Mouse (Mus musculus) hindbrain, embryonic 10.5 days (tissue): Measurements from ENCODE around the gene Stat4. TPM values are rescaled to one million over a fixed set of nuclear protein-coding genes. Genes with fewer than 3 reads are reported as not detected.

ENCODE experiments used
- DNase-seq: peaks from one replicate; pipeline ENCODE4 v3.0.0-alpha.2; 2017; ENCODE audit warnings: low spot score
- H3K27ac ChIP-seq: fragments of 300-500 bp; sonication (generic); 2 replicates; pipeline ENCODE4 v1.5.1; 2016; ENCODE audit warnings: mild to moderate bottlenecking, moderate library complexity
- H3K27me3 ChIP-seq: fragments of 300-500 bp; sonication (generic); 2 replicates; pipeline ENCODE4 v1.6.1; 2016; ENCODE audit warnings: mild to moderate bottlenecking; ENCODE audit not compliant: poor library complexity, insufficient read depth, severe bottlenecking
- H3K36me3 ChIP-seq: fragments of 300-500 bp; sonication (generic); 2 replicates; pipeline ENCODE4 v1.6.1; 2016; ENCODE audit warnings: mild to moderate bottlenecking, moderate library complexity
- H3K4me1 ChIP-seq: fragments of 300-500 bp; sonication (generic); replicated peaks from 2 replicates; pipeline ENCODE4 v1.6.1; 2016; ENCODE audit warnings: mild to moderate bottlenecking
- H3K4me3 ChIP-seq: fragments of 300-500 bp; sonication (generic); 2 replicates; pipeline ENCODE4 v1.5.1; 2016; ENCODE audit warnings: mild to moderate bottlenecking, moderate library complexity
- H3K9me3 ChIP-seq: fragments of 300-500 bp; sonication (generic); 2 replicates; pipeline ENCODE4 v1.6.1; 2016; ENCODE audit warnings: mild to moderate bottlenecking, moderate library complexity
- WGBS: fragments of 180-500 bp; shearing (Covaris S2); methylation state at CpG from one replicate; pipeline ENCODE4 v1.1.7; 2016; 5-methylcytosine and 5-hydroxymethylcytosine counted together
- polyA plus RNA-seq: library from polyadenylated mRNA; unstranded; fragments of >200 nt; fragmentation: Nextera tagmentation; extraction: Ambion mirVana; gene quantifications from 2 replicates; pipeline ENCODE4 v1.2.1, GENCODE M21; 2016

The Stat4 gene
- polyA plus RNA-seq, 1 experiment from 2014 or later, result 1.3 TPM

DNA sequence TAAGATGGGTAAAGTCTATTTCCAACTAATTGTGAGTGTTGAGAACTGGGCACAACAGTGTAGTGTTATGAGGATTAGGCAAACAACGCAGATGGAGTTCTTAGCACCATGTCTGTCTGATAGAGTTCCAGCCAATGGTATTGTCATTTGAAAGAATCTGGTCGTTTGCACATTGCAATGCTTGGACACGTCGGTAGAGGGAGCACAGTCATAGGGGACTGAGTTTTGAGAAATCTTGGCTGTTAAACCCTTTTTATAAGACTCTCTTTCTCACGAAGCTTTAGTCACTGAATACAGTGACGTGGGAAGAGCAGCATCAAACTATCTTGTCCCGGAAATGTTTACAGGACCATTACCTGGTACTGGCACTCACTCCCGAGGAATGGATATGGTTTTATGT is 17.1 kb downstream of the Stat4 start:
- 36% methylated on average over 8 of the region's 8 CpGs for WGBS
- Histone ChIP-seq H3K36me3 (no peaks in the 10 kb centered on the region), H3K9me3 (no peaks in the 10 kb centered on the region), H3K4me1 (peaks cover 10% of the 10 kb centered on the region), H3K27ac (no peak overlapping the region), H3K27me3 (peaks cover 13% of the 10 kb centered on the region), H3K4me3 (no peak overlapping the region)
- peak; percentile 66 for DNase-seq

GRCm38 (mm10) chr1:52008443-52008842 is 21.5 kb downstream of the Stat4 start:
- DNase-seq, result peak; percentile 4
- 4% methylated on average over 11 of the region's 11 CpGs for WGBS
- Histone ChIP-seq H3K36me3 (no peaks in the 10 kb centered on the region), H3K4me1 (peaks cover 11% of the 10 kb centered on the region), H3K27me3 (peaks cover 15% of the 10 kb centered on the region), H3K9me3 (no peaks in the 10 kb centered on the region), H3K4me3 (peak overlapping the region; percentile 48), H3K27ac (no peak overlapping the region)

DNA sequence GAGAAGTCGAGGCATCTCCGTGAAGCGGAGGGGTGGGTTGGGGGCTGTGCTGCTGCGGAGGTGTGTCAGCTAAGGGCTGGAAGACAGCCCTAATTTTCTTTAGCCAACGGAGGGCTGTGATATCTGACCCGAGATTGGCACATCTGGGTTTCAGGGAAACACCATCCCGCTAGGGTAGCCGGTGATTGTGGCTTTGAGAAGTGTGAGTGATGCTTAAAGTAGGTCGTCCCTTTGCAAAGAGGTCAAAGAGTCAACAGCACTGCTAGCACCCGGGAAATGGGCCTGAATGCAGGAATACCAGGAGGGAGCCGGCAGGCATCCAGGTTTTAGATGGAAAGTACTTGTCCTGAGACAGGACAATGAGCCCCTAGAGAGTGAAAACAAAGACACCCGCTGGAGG is 22.0 kb downstream of the Stat4 start:
- under 1% methylated on average over 12 of the region's 12 CpGs for WGBS

DNA sequence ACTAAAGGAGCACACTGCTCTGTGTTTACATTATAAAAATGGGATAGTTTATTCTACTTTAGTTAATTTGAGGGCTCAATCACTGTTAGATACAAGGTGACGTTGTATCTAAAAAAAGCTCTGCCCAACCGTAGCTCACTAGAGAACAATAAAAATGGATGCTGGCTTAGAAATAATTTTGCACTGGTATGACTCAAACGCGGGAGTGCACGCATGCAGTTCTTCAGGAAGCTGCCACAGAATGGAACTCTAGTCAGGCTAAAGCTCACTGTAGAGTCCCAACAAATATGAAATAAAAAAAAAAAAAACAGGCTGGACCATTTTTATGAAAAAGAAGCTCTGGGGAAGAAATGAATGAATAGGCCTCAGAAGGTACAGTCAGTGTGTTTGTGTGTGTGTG is 23.8 kb downstream of the Stat4 start:
- no peak overlapping the region for H3K27ac ChIP-seq
- H3K9me3 ChIP-seq, result no peaks in the 10 kb centered on the region
- no peak for DNase-seq
- no peaks in the 10 kb centered on the region for H3K36me3 ChIP-seq
- peaks cover 11% of the 10 kb centered on the region for H3K4me1 ChIP-seq
- no peak overlapping the region for H3K4me3 ChIP-seq
- peaks cover 15% of the 10 kb centered on the region for H3K27me3 ChIP-seq
- WGBS, result 96% methylated on average over 5 of the region's 5 CpGs

More for the DNA sequence above, 22.0 kb downstream of the Stat4 start:
- no peaks in the 10 kb centered on the region for H3K9me3 ChIP-seq
- peak overlapping the region; percentile 48 for H3K4me3 ChIP-seq
- no peaks in the 10 kb centered on the region for H3K36me3 ChIP-seq
- peaks cover 11% of the 10 kb centered on the region for H3K4me1 ChIP-seq
- DNase-seq, result peak; percentile 6
- H3K27ac ChIP-seq, result no peak overlapping the region
- H3K27me3 ChIP-seq, result peaks cover 15% of the 10 kb centered on the region

DNA sequence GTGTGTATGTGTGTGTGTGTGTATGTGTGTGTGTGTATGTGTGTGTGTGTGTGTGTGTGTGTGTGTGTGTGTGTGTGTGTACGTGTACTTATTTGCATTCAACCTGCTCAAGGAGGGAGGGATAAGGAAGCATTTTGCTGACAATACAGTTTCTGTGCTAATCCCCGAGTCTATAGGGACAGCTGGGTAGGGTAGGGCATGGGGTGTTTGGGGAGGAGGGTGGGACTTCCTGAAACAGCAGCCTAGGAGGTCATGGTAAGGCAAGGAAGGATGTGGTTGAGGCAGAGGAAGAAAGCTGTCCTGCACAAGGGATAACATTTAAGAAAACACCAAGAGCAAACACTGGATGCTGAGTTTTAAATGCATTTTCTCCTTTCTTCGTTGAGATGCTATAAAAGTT is 24.3 kb downstream of the Stat4 start:
- no peaks in the 10 kb centered on the region for H3K36me3 ChIP-seq

GRCm38 (mm10) chr1:52012231-52012630 is 25.3 kb downstream of the Stat4 start:
- no peak for DNase-seq
- Histone ChIP-seq H3K27me3 (peaks cover 15% of the 10 kb centered on the region), H3K9me3 (no peaks in the 10 kb centered on the region), H3K36me3 (no peaks in the 10 kb centered on the region), H3K4me1 (peaks cover 11% of the 10 kb centered on the region), H3K4me3 (no peak overlapping the region), H3K27ac (no peak overlapping the region)

More for the DNA sequence above, 24.3 kb downstream of the Stat4 start:
- no peak overlapping the region for H3K27ac ChIP-seq
- peaks cover 11% of the 10 kb centered on the region for H3K4me1 ChIP-seq
- H3K9me3 ChIP-seq, result no peaks in the 10 kb centered on the region
- DNase-seq, result no peak
- H3K4me3 ChIP-seq, result no peak overlapping the region
- WGBS, result 80% methylated on average over 3 of the region's 3 CpGs
- peaks cover 15% of the 10 kb centered on the region for H3K27me3 ChIP-seq

- Histone ChIP-seq H3K4me1 (peaks cover 11% of the 10 kb centered on the region), H3K36me3 (no peaks in the 10 kb centered on the region), H3K27ac (no peak overlapping the region), H3K27me3 (peaks cover 12% of the 10 kb centered on the region), H3K9me3 (no peaks in the 10 kb centered on the region), H3K4me3 (no peak overlapping the region)
- WGBS, result 88% methylated on average over 7 of the region's 7 CpGs
- no peak for DNase-seq
These were observed 25.8 kb downstream of the Stat4 start for GRCm38 (mm10) chr1:52012757-52013156.

GRCm38 (mm10) chr1:52019621-52020020 is 32.7 kb downstream of the Stat4 start:
- DNase-seq, result no peak
- Histone ChIP-seq H3K36me3 (no peaks in the 10 kb centered on the region), H3K27ac (no peak overlapping the region), H3K9me3 (no peaks in the 10 kb centered on the region), H3K27me3 (no peaks in the 10 kb centered on the region), H3K4me3 (no peak overlapping the region), H3K4me1 (no peaks in the 10 kb centered on the region)
- 75% methylated on average over 4 of the region's 4 CpGs for WGBS

- no peaks in the 10 kb centered on the region for H3K36me3 ChIP-seq
- no peak overlapping the region for H3K4me3 ChIP-seq
- no peak overlapping the region for H3K27ac ChIP-seq
- no peaks in the 10 kb centered on the region for H3K4me1 ChIP-seq
- H3K9me3 ChIP-seq, result no peaks in the 10 kb centered on the region
- no peak for DNase-seq
- no peaks in the 10 kb centered on the region for H3K27me3 ChIP-seq
- WGBS, result 87% methylated on average over 4 of the region's 4 CpGs
These were observed 35.2 kb downstream of the Stat4 start for GRCm38 (mm10) chr1:52021936-52022725.

- DNase-seq, result no peak
- WGBS, result 90% methylated on average over 5 of the region's 5 CpGs
- H3K27ac ChIP-seq, result no peak overlapping the region
- no peaks in the 10 kb centered on the region for H3K4me1 ChIP-seq
- H3K9me3 ChIP-seq, result no peaks in the 10 kb centered on the region
- no peak overlapping the region for H3K4me3 ChIP-seq
- H3K27me3 ChIP-seq, result no peaks in the 10 kb centered on the region
- H3K36me3 ChIP-seq, result no peaks in the 10 kb centered on the region
These were observed 41.7 kb downstream of the Stat4 start for GRCm38 (mm10) chr1:52028686-52029085.

- no peak overlapping the region for H3K27ac ChIP-seq
- no peaks in the 10 kb centered on the region for H3K9me3 ChIP-seq
- 90% methylated on average over 12 of the region's 12 CpGs for WGBS
- H3K27me3 ChIP-seq, result no peaks in the 10 kb centered on the region
- no peaks in the 10 kb centered on the region for H3K4me1 ChIP-seq
- no peaks in the 10 kb centered on the region for H3K36me3 ChIP-seq
- DNase-seq, result no peak
- no peak overlapping the region for H3K4me3 ChIP-seq
These were observed 48.1 kb downstream of the Stat4 start for GRCm38 (mm10) chr1:52034816-52035752.

GRCm38 (mm10) chr1:52039151-52039550 is 52.2 kb downstream of the Stat4 start:
- Histone ChIP-seq H3K9me3 (no peaks in the 10 kb centered on the region), H3K27me3 (no peaks in the 10 kb centered on the region), H3K4me3 (no peak overlapping the region), H3K27ac (no peak overlapping the region), H3K36me3 (no peaks in the 10 kb centered on the region), H3K4me1 (no peaks in the 10 kb centered on the region)
- 84% methylated on average over 7 of the region's 7 CpGs for WGBS
- DNase-seq, result no peak

- DNase-seq, result no peak
- 84% methylated on average over 9 of the region's 9 CpGs for WGBS
These were observed 52.7 kb downstream of the Stat4 start for GRCm38 (mm10) chr1:52039626-52040025.

More at GRCm38 (mm10) chr1:52039626-52040025, 52.7 kb downstream of the Stat4 start:
- no peaks in the 10 kb centered on the region for H3K9me3 ChIP-seq
- H3K36me3 ChIP-seq, result no peaks in the 10 kb centered on the region
- no peaks in the 10 kb centered on the region for H3K27me3 ChIP-seq
- H3K4me1 ChIP-seq, result no peaks in the 10 kb centered on the region
- H3K4me3 ChIP-seq, result no peak overlapping the region
- no peak overlapping the region for H3K27ac ChIP-seq
